Mouse (Mus musculus) lung, postnatal 36 days (tissue): ENCODE data around the gene Zfp260.
"Not testable (repeated sequence)": the region's sequence is repeated elsewhere in the genome, so short reads cannot be mapped to it uniquely, and the experiment has no call there.

ENCODE experiments used
- DNase-seq: peaks from one replicate; pipeline ENCODE4 v3.0.0; 2022; ENCODE audit warnings: mixed read lengths

Gene Zfp260

DNA sequence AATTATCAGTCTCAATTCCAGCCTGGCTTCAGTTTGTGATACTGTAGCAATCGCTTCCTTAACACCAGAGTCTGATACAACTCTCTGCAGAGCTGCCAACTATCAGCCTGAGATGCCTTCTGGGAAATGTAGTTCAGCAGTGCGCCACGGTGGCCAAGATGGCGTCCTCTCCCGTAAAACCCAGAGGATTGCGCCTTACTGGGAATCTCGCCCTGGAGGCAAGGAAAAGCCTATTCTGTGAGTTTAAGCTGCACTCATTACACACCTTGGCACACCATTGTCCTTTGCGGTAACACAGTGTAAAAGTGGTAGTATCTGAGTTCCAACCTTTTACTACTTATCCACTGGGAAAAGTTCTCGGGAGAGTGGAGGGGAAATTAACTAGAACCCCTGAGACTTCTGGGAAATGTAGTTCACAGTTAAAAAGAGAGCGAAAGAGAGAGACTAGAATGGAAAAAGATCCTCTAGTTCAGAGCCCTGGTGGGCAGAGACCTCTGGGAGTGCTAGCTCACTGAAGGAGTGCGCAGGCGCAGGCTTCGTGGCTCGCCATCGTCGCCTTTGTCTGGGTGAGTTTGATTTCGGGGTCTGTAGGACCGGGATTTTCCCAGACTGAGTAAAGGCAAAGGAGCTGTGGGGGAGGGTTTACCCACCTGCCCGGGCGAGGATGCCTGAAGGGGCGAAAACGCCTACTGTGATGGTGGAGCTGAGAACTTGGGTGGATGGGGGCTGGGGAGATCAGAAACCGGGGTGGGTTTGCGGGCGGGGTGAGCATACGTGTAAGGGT is at the start of gene Zfp260:
Gene Zfp260 (plus strand): TSS at position 132 of the 784 bp plus-strand sequence.
- DNase-seq: peak; percentile 96

DNA sequence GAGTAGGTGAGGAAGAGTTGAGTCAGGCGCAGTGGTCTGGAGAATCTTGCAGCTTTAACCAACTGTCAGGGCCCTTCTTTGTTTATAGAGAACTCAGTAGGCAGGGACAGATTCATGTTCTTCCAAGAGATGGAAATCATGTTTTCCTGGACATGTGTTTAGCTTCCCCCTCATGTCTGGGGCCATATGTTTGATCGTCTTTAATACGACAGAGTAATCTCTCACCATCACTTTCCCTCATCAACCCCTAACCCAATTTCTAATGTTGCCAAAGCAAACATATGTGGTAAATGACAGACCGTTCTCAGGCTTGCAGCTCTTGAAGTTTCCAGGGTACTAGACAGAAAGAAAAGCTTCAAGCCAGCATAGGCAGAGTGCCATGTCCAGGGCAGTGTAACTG is 46.5 kb upstream of the Zfp260 start:
- no peak for DNase-seq

DNA sequence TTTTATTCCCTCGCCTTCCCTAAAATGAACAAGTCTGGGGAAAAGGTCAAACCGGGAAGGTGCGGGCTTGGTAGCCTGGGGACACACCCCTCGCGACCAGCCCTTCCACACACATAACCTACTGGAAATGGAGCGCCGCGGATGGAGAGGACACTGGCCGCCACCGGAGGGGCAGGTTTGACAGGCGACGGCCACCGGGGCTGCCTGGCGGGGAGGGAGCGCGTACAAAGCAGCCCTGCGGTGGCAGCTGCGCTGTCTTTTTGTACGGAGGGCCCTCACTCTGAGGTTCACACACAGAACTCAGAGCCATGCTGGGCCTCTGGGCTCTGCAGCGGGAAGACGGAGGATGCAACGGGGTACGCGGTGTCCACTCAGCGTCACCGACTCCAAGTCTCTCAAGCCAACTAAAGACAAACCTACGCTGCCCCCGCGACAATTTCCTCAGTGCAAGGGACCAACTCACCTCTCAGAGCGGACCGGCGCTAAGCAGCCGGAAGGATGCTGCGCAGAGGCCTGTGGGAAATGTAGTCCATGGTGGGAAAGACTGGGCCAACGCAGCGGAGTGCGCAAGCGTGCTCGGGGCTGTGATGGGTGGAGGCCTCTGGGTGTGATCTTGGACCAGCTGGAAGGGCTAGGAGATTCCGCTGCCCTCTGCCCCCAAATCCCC is 43.6 kb upstream of the Zfp260 start, which contains the start of gene Zfp14:
Gene Zfp14 (minus strand): TSS at position 499 of the 667 bp plus-strand sequence.
- DNase-seq: peak; percentile 94

DNA sequence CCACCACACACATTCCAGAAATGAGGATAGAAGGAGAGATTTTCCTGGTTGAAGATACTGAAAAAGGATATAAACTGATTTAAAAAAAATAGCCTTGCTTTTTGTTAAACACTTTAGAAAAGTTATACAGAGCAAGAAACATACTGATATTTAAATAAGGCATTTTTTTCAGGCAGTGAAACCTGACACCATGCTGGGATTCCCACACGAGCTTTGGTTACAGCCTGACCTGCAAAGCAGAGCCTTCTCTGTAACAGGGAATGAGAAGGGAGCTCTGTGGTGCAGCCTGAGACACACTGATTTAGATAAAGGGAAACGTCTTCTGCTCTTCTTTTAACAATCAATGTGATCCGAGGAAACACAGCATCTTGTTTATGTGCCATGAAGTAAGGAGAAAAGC is 41.0 kb upstream of the Zfp260 start:
- no peak for DNase-seq

- no peak for DNase-seq
Observed at GRCm38 (mm10) chr7:30060341-30060740, 34.2 kb upstream of the Zfp260 start.

GRCm38 (mm10) chr7:30062478-30062877 is 32.1 kb upstream of the Zfp260 start:
- peak; percentile 7 for DNase-seq

DNA sequence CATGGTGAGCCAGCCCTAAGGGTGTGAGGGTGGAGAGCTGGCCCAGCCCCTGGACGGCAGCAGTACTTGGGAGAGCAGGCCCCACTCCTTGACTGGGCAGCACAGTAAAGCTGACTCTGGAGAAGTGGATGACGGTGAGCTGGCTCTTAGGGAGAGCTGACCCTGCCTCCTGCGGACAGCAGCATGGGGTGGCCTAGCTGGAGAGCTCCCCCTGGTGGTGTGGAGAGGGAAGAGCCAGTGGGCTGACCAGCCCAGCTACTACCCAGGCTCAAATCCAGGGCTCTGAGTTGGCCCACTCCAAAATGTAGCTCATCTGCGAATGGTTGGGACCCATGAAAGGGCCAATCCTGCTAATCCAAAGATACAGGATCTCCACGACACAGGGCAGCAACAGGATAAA is 30.0 kb upstream of the Zfp260 start:
- DNase-seq: no peak

DNA sequence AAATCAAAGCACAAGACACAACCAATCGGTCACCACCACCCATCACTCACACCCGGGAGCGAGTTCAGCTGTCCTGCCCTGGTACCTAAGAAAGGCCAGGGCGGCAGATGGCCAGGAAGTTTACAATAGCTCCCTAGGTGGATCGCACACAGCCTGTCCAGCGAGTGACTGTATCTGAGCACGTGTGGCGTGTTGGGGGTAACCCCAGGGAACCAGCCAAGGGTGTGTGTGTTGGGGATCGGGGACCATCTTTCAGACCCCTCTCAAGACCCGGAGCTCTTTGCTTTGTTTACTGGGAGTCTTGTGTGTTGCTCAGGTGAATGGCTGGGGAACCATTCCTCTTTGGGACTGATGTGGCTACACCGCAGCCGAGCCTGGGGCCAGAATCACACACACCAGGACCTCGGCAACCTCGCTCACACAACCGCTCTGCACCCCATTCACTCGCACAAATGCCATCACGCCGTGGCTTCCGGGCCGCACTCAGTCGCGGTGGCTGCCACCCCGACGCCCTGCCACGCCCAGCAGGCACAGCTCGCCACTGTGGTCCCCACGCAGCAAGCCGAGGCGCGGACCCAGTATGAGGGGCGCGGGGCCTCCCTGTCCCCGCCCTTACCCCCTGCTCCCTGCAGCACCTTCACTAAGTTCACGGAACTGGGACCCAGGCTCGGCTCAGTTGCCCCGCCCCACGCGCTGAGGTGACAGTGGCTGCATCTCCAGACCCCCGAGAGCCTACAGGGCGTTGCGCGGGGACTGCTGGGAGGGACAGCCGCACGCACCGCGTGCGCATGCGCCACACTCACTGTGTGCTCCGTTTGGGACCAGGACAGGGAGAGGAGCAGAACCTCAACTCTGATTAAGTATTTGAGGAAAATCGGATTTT is 22.2 kb upstream of the Zfp260 start, which contains the start of gene Zfp82:
Gene Zfp82 (minus strand): TSS at position 755 of the 883 bp plus-strand sequence.
- peak; percentile 82 for DNase-seq

DNA sequence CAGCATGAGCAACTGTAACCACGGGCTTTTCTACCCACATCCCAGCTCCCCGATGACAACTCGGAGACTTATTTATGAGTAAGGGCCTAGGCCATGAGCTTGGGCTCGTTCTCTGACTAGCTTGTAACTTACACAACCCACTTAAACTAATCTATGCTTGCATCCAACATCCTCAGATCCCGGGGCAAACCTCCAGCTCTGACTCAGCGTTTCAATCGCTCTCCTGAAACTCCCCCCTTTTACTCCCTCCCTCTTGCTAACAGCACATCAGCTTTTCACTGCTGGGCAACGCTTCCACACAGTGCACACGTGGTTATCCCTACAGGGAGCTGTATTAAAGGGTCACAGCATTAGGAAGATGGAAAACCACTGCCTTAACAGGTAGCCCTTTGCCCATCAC is 8.1 kb upstream of the Zfp260 start:
- no peak for DNase-seq

GRCm38 (mm10) chr7:30089405-30089804 is 5.2 kb upstream of the Zfp260 start:
- no peak for DNase-seq

DNA sequence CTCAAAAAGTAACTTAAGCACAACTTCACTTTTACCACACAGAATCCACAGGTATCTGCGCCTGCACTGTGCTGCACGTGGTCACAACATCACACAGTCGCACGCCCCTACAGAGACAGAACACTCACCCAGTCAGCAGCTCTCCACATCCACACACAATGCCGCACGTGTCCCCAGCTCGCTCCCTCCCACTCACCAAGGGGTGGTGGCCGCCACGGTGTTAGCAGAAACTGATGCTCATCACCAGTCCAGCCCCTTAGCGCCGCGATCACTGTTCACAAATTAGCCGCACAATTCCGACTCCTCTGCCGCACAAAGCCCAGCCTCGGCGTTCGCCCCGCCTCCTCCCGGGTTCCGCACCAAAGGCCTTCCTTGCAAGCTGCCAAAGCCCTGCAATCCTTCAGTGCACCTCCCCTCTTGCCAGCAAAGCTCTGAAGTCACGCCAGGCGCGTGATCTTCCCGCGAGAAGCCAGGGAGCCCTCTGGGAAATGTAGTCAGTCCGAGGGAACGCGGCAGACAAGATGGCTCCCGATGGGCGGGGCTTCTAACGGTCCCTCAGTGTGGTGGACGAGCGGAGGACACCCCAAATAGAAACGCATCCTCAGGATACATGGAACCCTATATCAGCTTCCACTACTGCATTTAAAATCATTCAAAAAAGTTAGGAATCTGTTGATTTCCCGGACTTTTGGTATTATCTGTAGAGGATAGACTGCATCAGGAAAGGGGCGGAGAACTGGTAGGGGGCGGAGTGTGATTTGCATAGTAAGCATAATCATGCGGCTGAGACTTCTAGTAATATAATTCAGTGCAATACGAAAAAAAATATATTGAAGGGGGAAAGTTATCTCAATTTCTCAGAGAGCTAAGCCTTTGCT is 4.2 kb upstream of the Zfp260 start, which contains the start of the genes Gm26920 and Zfp566:
Gene Gm26920 (minus strand): TSS at position 319 of the 878 bp plus-strand sequence.
Gene Zfp566 (minus strand): TSS at position 436 of the 878 bp plus-strand sequence.
- peak; percentile 98 for DNase-seq

DNA sequence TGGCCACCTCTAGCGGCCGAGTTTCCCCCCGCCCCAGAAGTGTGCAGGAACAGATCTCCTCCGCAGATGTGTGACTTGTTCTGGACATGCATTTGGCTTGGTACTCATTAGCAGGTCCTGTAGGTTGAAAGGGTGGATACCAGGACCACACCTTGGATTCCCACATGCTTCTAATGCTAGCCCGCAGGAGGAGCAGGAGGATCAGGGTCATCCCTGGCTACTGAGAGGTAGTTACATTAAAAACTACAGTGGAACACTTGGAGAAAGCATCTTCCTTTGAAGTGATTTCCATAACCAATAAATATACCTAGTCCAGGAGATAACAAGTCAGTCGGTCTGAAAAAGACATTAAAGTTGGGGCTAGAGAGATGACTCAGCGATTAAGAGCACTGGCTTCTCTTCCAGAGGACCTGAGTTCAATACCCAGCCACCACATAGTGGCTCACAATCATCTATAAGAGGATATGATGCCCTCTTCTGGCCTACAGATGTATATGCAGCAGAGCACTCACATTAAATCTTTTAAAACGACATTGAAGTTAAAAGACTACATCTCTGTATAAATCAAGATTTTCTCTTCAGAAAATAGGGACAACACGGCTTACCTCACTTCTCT is 3.5 kb upstream of the Zfp260 start:
- peak; percentile 24 for DNase-seq

- DNase-seq: no peak
Observed at GRCm38 (mm10) chr7:30092666-30093065, 1.9 kb upstream of the Zfp260 start.

- no peak for DNase-seq
Observed at GRCm38 (mm10) chr7:30093918-30094415, 610 bp upstream of the Zfp260 start.

- DNase-seq: peak; percentile 7
Observed at GRCm38 (mm10) chr7:30095551-30096125, 1.1 kb downstream of the Zfp260 start.

GRCm38 (mm10) chr7:30099297-30099696 is 4.7 kb downstream of the Zfp260 start:
- peak; percentile 31 for DNase-seq

DNA sequence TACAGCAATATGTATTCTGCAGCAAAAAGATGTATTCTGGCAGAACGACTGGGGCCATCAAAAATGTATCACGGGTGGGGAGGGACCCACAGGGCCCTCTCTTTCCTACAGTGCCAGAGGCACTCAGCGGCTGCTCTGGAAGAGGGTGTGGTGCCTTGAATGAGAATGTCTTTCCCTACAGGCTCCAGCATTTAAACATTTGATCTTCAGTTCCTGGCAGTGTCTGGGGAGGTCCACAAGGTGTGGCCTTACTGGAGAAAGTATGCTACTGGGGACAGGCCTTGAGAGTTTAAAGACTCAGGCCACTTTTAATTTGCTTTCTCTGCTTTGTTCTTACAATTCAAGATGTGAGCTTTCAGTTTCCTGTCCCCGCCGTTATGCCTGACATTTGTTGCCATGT is 21.5 kb downstream of the Zfp260 start:
- DNase-seq: no peak

DNA sequence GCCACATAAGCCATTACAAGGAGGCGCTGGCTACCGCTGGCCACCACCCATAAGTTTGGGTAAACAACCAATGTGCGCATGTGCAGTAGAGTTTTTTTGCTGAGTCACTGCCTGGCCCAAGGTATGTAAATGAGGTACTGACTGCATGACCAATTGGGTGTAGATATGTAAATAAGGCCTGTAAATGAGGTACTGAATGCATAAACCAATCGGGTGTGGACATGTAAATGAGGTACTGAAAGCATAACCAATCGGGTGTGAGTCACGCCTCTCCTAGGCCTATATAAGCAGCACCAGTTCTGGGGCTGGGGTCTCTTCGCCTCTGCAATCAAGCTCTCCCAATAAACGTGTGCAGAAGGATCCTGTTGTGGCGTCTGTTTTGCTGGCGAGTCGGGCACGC is 23.4 kb downstream of the Zfp260 start:
- not testable (repeated sequence) for DNase-seq

GRCm38 (mm10) chr7:30121308-30122187 is 27.0 kb downstream of the Zfp260 start, which contains the start of gene Zfp382:
Gene Zfp382, plus strand, starts transcription at chr7:30121942.
- DNase-seq: peak; percentile 89

DNA sequence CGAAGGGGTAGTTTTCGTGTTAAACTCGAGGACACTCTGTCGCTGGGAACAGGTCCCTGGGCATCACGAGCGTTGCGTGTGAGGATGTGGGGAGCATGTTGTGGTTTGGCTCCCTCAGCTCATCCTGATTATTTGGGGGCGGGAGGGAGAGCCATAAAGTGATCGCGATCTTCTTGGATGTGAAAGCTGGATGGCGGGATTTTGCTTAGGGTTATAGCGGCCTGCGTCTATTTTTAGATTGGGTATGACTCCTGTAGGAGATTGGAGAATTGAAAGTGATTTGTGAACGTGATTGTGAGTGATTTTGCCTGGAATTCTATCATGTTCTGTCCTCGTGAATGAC is 27.6 kb downstream of the Zfp260 start:
- no peak for DNase-seq
